Mouse (Mus musculus): Measurements from ENCODE around the gene Myh14. TPM values are rescaled to one million over a fixed set of nuclear protein-coding genes. Genes with fewer than 3 reads are reported as not detected.

The Myh14 gene
- polyA plus RNA-seq, 1 experiment from 2014 or later = 1.5 TPM

DNA sequence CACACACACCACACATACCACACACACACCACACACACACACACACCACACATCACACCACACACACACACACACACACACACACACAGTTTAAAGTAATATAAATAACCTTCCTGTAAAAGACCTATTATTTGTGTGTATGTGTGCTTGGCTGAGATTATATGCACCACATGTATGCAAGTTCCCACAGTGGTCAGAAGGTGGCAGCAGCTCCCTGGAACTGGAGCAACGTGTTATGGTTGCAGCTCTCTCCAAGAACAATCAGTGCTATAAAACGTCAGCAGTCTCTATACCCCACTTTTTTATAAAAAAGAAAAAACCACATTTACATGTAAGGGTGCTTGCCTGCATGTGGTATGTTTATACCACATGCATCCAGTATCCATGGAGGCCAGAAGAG, 4.2 kb downstream of the Myh14 start:
- H3K4me1 ChIP-seq = peaks cover 11% of the 10 kb centered on the region
- ATAC-seq (replicated peaks) = no peak
- H3K27ac ChIP-seq (replicated peaks) = no peak overlapping the region
- H3K27me3 ChIP-seq = peaks cover 10% of the 10 kb centered on the region; the same call in 1 of the 2 replicates
- H3K9ac ChIP-seq (replicated peaks) = no peak overlapping the region
- H3K9me3 ChIP-seq = no peaks in the 10 kb centered on the region
- no peak overlapping the region for H3K4me2 ChIP-seq (replicated peaks)
- 86% methylated on average over 2 of the region's 2 CpGs for WGBS
- no peaks in the 10 kb centered on the region for H3K36me3 ChIP-seq
- H3K4me3 ChIP-seq = no peak overlapping the region

DNA sequence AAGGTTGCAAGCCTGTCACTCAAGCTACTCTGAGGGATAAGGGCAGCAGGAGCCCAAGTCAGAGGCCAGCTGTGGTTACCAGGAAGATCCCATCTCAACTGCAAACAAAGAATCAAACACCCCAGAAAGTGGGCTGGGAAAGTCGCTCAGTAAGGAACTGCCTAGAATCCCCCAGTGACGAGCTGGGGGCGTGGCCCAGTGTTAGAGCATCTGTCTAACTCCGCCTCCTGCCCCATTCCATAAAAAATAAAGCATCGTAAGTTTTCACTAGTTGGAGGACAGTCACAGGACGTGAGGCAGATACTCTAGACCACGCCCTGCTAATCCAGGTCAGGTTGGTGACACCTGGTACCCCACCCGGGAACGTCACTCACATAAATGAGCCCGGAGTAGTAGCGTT, 5.9 kb downstream of the Myh14 start:
- Histone ChIP-seq H3K9ac (replicated peaks) (no peak overlapping the region), H3K27me3 (peaks cover 8% of the 10 kb centered on the region; the same call in 1 of the 2 replicates), H3K4me1 (no peaks in the 10 kb centered on the region), H3K4me3 (no peak overlapping the region), H3K27ac (replicated peaks) (no peak overlapping the region), H3K36me3 (no peaks in the 10 kb centered on the region), H3K4me2 (replicated peaks) (no peak overlapping the region), H3K9me3 (no peaks in the 10 kb centered on the region)
- no peak for ATAC-seq (replicated peaks)
- 46% methylated on average over 11 of the region's 11 CpGs for WGBS

DNA sequence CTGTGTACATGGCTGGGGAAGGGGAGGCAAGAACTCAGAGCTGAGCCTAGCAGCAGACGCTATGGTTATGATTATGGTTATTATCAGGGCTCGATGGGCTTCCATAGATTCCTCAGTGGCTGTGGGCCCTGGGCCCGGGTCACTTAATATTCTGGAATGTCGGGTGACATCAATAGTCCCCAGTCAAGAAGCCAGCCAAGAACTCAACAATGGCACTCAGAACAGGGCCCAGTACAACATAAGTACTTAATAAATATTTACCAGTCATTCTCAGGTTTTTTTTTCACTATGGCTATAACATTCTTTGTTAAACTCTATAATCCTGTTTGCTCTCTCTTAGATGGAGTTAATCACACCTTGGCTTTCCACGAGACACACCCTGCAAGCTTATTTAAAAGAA, 7.1 kb downstream of the Myh14 start:
- H3K36me3 ChIP-seq = no peaks in the 10 kb centered on the region
- no peak overlapping the region for H3K4me2 ChIP-seq (replicated peaks)
- no peaks in the 10 kb centered on the region for H3K4me1 ChIP-seq
- no peak overlapping the region for H3K9ac ChIP-seq (replicated peaks)
- no peak overlapping the region for H3K4me3 ChIP-seq
- peaks cover 3% of the 10 kb centered on the region; the same call in 1 of the 2 replicates for H3K27me3 ChIP-seq
- no peak for ATAC-seq (replicated peaks)
- no peak overlapping the region for H3K27ac ChIP-seq (replicated peaks)
- WGBS = 88% methylated on average over 5 of the region's 5 CpGs
- H3K9me3 ChIP-seq = no peaks in the 10 kb centered on the region

DNA sequence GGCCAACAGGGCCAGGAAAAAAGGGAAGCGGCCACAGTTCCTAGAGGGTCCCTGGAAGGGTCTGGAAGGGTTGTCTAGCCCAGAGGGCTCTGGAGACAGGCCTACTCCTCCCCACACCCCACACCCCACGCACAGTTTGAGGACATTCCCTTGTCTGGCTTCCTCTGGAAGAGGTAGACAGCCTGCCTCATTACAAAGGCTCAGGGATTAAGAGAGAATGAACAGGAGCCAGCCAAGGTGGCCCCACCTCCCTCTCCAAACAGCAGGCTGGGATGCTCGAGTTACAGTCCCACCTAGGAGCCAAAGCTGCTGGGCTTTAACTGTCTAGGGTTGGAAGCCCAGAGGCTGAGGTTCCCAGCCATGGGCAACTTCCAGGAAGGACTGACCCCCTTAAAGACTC, 8.1 kb downstream of the Myh14 start:
- no peak for ATAC-seq (replicated peaks)
- no peak overlapping the region for H3K4me2 ChIP-seq (replicated peaks)
- H3K36me3 ChIP-seq = no peaks in the 10 kb centered on the region
- no peaks in the 10 kb centered on the region for H3K4me1 ChIP-seq
- H3K27ac ChIP-seq (replicated peaks) = no peak overlapping the region
- WGBS = 6% methylated on average over 3 of the region's 3 CpGs
- no peak overlapping the region for H3K9ac ChIP-seq (replicated peaks)
- H3K9me3 ChIP-seq = no peaks in the 10 kb centered on the region
- no peaks in the 10 kb centered on the region for H3K27me3 ChIP-seq
- no peak overlapping the region for H3K4me3 ChIP-seq

DNA sequence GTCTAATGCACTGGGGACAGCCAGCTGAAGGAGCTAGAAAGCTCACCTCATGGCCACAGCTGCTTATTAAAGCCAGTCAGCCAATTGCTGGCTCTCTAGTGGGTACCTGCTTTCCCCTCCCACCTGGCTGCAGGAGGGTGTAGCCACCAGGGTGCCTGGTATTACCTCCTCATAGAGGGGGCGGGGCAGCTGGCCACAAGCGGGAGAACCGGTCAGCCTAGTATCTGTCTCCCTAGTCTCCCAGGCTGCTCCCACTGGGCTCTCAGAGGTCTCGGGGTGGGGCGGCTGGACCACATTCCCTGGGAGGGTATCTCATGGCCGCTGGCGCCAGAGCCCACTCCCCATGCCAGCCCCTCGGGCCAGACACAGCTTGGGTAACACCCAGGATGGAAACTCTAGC, 8.5 kb downstream of the Myh14 start:
- WGBS = 10% methylated on average over 8 of the region's 8 CpGs
- no peak overlapping the region for H3K4me3 ChIP-seq
- H3K9ac ChIP-seq (replicated peaks) = no peak overlapping the region
- no peaks in the 10 kb centered on the region for H3K36me3 ChIP-seq
- H3K4me2 ChIP-seq (replicated peaks) = no peak overlapping the region
- no peaks in the 10 kb centered on the region for H3K4me1 ChIP-seq
- no peaks in the 10 kb centered on the region for H3K27me3 ChIP-seq
- H3K27ac ChIP-seq (replicated peaks) = no peak overlapping the region
- no peaks in the 10 kb centered on the region for H3K9me3 ChIP-seq
- no peak for ATAC-seq (replicated peaks)

DNA sequence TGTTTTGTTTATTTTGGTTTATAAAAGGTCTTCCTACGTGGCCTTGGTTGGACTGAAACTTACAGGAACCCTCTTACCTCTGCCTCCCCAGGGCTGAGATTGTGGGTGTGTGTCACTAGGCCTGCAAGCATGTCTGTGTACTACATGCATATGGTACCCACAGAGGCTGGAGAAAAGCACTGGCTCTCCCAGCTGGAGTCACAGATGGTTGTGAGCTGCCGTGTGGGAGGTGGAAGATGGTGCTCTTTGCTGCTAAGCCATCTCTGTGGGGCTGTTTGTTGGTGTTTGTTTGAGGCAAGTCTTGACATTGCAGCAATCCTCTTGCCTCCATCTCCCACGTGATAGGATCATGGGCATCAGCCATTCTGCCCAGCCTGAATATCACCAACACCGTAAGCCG, 9.4 kb downstream of the Myh14 start:
- H3K4me2 ChIP-seq (replicated peaks) = no peak overlapping the region
- H3K9me3 ChIP-seq = no peaks in the 10 kb centered on the region
- no peaks in the 10 kb centered on the region for H3K36me3 ChIP-seq
- H3K27me3 ChIP-seq = no peaks in the 10 kb centered on the region
- H3K27ac ChIP-seq (replicated peaks) = no peak overlapping the region
- no peaks in the 10 kb centered on the region for H3K4me1 ChIP-seq
- ATAC-seq (replicated peaks) = no peak
- WGBS = 71% methylated on average over 5 of the region's 5 CpGs
- no peak overlapping the region for H3K4me3 ChIP-seq
- no peak overlapping the region for H3K9ac ChIP-seq (replicated peaks)

DNA sequence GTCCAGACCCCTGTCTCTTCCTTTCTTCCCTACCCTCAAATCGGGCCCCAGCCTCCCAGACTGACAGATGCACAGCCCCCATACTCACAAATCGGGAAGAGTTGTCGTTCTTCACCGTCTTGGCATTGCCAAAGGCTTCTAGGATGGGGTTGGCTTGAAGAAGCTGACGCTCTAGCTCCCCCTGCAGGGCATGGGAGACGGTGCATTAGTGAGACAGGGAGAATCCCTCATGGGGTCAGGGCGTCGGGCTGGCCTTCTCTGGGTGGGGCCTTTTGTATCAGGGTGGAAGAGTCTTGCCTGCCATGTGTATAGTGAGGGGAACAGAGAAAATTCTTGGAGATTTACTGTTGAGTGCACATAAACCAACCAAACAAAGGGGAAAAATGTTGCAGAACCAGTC, 15.1 kb downstream of the Myh14 start:
- Histone ChIP-seq H3K36me3 (no peaks in the 10 kb centered on the region), H3K4me1 (no peaks in the 10 kb centered on the region), H3K4me3 (no peak overlapping the region), H3K27ac (replicated peaks) (no peak overlapping the region), H3K4me2 (replicated peaks) (no peak overlapping the region), H3K9ac (replicated peaks) (no peak overlapping the region), H3K9me3 (no peaks in the 10 kb centered on the region), H3K27me3 (no peaks in the 10 kb centered on the region)
- WGBS = 10% methylated on average over 8 of the region's 8 CpGs
- ATAC-seq (replicated peaks) = no peak

DNA sequence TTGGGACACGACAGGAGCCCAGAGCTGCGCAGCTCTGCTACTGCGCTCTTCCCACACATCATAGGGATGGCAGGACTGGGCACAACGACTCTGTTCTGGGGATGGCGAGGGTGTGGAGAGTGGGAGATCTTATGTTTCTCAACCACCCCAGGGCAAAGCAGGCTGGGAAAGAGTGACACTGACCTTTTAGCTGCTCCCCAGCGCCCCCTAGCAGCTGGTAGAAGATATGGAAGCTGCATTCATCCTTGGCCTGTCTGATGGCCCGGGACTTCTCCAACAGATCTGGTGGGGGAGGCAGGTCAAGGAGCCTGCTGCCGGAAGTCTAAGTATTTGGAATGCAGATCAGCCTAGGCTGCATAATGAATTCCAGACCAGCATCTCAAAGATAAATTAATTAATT, 16.9 kb downstream of the Myh14 start:
- no peaks in the 10 kb centered on the region for H3K36me3 ChIP-seq
- H3K9ac ChIP-seq (replicated peaks) = no peak overlapping the region
- no peaks in the 10 kb centered on the region for H3K4me1 ChIP-seq
- no peak for ATAC-seq (replicated peaks)
- whole genome bisulfite sequencing = 52% methylated on average over 8 of the region's 8 CpGs
- H3K4me3 ChIP-seq = no peak overlapping the region
- no peak overlapping the region for H3K27ac ChIP-seq (replicated peaks)
- no peaks in the 10 kb centered on the region for H3K27me3 ChIP-seq
- no peaks in the 10 kb centered on the region for H3K9me3 ChIP-seq
- no peak overlapping the region for H3K4me2 ChIP-seq (replicated peaks)

DNA sequence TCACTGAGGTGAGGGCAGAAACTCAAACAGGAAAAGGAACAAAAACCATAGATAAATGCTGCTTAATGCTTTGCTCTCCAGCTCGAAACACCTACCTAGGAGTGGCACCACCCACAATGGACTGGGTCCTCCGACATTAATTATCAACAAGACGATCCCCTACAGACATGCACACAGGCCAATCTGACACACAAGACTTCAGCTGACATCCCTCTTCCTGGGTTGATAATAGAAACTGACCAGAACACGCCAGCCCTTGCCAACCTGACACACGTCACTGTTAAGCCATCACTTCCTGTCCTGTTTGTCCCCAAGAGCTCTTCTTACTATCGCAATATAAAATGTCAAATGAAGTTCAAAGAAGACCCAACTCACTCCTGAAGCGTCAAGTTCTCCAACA, 19.2 kb downstream of the Myh14 start:
- Histone ChIP-seq H3K9me3 (no peaks in the 10 kb centered on the region), H3K9ac (replicated peaks) (no peak overlapping the region), H3K27ac (replicated peaks) (no peak overlapping the region), H3K4me1 (no peaks in the 10 kb centered on the region), H3K36me3 (no peaks in the 10 kb centered on the region), H3K4me3 (no peak overlapping the region), H3K4me2 (replicated peaks) (no peak overlapping the region), H3K27me3 (no peaks in the 10 kb centered on the region)
- ATAC-seq (replicated peaks) = no peak
- 78% methylated on average over 7 of the region's 7 CpGs for WGBS

DNA sequence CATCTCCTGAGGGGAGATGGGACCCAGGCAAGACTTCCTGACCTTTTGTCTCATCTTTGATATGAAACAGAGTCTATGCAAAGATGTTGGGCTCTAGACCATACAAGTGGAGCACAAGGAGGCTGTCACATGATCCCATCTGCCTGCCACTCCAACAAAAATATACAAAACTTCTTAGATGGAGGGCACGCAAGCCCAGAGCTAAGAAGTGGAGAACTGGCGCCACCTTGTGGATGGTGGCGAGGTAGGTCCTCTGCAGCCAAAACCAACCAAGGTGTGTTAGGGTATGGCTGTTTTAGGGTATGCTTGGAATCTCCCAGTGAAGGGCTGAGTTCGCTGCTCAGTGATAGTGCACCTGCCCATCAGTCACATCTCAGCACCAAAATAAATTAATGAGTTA, 20.7 kb downstream of the Myh14 start:
- Histone ChIP-seq H3K27ac (replicated peaks) (no peak overlapping the region), H3K4me3 (no peak overlapping the region), H3K4me1 (peaks cover 8% of the 10 kb centered on the region), H3K36me3 (no peaks in the 10 kb centered on the region), H3K9ac (replicated peaks) (no peak overlapping the region), H3K9me3 (no peaks in the 10 kb centered on the region), H3K4me2 (replicated peaks) (no peak overlapping the region), H3K27me3 (no peaks in the 10 kb centered on the region)
- WGBS = 11% methylated on average over 4 of the region's 4 CpGs
- no peak; the same call in 1 of the 2 replicates for ATAC-seq (replicated peaks)

DNA sequence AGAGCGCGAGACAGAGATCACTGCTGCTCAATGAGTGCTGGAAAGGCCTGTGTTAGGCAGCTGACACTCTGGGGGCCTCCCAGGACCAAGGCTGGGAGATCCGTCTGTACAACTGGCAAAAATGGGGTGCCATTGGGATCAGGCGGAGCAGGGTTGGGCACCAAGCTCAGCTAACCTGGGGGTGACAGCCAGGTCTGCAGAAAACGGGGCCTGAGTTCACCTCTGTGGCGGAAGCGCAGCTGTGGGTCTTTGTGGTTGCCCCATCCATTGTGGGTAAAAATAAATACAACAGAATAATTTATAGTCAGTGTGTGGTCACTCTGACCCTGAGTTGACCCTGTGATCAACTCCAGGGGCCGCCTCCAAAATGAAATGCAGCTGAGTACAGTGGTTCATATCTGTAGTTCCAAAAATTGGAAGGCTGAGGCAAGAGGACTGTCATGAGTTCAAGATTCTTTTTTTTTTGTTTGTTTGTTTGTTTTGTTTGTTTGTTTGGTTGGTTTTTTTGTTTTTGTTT, 21.5 kb downstream of the Myh14 start:
- ATAC-seq (replicated peaks) = no peak
- no peak overlapping the region for H3K4me2 ChIP-seq (replicated peaks)
- H3K9me3 ChIP-seq = no peaks in the 10 kb centered on the region

DNA sequence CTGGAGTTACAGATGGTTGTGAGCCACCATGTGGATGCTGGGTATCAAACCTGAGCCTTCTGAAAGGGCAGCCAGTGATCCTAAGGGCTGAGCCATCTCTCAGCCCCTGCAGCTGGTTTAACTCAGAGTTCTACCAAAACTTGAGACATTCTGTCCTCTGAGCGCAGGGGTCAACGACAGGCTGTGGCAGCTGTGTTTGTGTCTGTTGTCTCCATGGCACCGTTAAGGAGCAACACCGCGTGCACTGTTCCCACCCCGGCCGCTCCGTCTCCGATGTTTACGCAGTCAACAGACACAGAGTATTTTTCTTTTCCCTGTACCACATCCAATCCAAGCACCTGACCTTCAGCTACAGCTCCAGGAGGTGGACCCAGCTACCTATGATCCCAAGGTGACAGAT, 22.9 kb downstream of the Myh14 start:
- ATAC-seq (replicated peaks) = no peak
- H3K4me1 ChIP-seq = peaks cover 8% of the 10 kb centered on the region
- H3K4me2 ChIP-seq (replicated peaks) = no peak overlapping the region
- H3K27me3 ChIP-seq = peaks cover 8% of the 10 kb centered on the region; the same call in 1 of the 2 replicates
- no peak overlapping the region for H3K4me3 ChIP-seq
- 83% methylated on average over 10 of the region's 10 CpGs for WGBS
- no peak overlapping the region for H3K9ac ChIP-seq (replicated peaks)
- H3K9me3 ChIP-seq = no peaks in the 10 kb centered on the region
- H3K27ac ChIP-seq (replicated peaks) = no peak overlapping the region
- H3K36me3 ChIP-seq = no peaks in the 10 kb centered on the region

More for the DNA sequence above, 21.5 kb downstream of the Myh14 start:
- Histone ChIP-seq H3K27ac (replicated peaks) (no peak overlapping the region), H3K36me3 (no peaks in the 10 kb centered on the region), H3K4me1 (peaks cover 8% of the 10 kb centered on the region), H3K27me3 (0 out of 2 replicates have a peak, but pooled peaks cover 1% of the 10 kb centered on the region), H3K9ac (replicated peaks) (no peak overlapping the region), H3K4me3 (no peak overlapping the region)
- 85% methylated on average over 8 of the region's 8 CpGs for WGBS

DNA sequence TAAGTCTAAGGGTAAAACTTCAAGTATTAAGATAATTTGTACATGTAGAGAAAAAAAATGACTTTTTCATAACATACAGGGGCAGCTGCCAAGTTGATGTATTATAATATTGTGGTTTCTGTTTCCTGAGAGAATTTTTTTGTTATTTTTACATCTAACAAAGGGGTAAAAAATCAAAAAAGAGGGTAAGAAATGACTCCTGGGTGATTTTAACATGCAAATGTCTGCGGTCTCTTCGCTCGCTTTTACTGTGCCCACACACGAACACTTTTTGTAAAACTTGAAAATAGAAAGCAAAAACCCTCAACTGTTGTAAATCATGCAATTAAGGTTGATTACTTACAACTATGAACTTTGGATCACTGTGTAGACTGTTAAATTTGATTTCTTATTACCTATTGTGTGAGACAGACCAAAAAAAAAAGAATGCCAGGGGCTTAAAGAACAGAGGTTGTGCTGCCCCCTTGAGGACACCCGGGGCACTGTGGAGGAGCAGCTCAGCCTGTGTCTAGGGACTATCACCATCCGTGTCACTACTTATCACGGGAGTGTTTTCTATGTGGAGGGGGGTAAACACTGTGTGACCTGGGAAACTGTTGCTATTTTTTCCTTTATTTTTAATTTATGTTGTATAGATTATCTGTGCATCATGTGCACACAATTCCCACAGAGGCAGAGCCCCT, 23.5 kb downstream of the Myh14 start:
- no peak overlapping the region for H3K4me2 ChIP-seq (replicated peaks)
- 48% methylated on average over 7 of the region's 7 CpGs for WGBS
- peaks cover 8% of the 10 kb centered on the region for H3K4me1 ChIP-seq
- no peak overlapping the region for H3K4me3 ChIP-seq
- H3K9me3 ChIP-seq = no peaks in the 10 kb centered on the region
- no peak overlapping the region for H3K9ac ChIP-seq (replicated peaks)
- peaks cover 8% of the 10 kb centered on the region for H3K27me3 ChIP-seq
- H3K36me3 ChIP-seq = no peaks in the 10 kb centered on the region
- no peak overlapping the region for H3K27ac ChIP-seq (replicated peaks)
- ATAC-seq (replicated peaks) = 0 out of 2 replicates have a peak, but pooled peaks have one; percentile 58
